Mouse (Mus musculus): ENCODE results near the gene Prrx1. TPM values are rescaled to one million over a fixed set of nuclear protein-coding genes. Genes with fewer than 3 reads are reported as not detected.

Gene Prrx1
- total and polyA plus RNA-seq, 2 experiments = 0.06 to 0.46 TPM

GRCm38 (mm10) chr1:163274919-163275318, 38.6 kb downstream of the Prrx1 start:
- Histone ChIP-seq H3K79me2 (ENCODE audit: control insufficient read depth, insufficient read depth, low read length) (no peaks in the 10 kb centered on the region), H3K4me3 (ENCODE audit: insufficient read depth, low read depth, low read length) (no peak overlapping the region), H3K27me3 (ENCODE audit: control insufficient read depth, insufficient read depth, low read length) (no peaks in the 10 kb centered on the region), H3K36me3 (ENCODE audit: control insufficient read depth, insufficient read depth, low read length) (no peaks in the 10 kb centered on the region), H3K4me1 (ENCODE audit: control insufficient read depth, insufficient read depth, low read length) (no peaks in the 10 kb centered on the region), H3K9ac (ENCODE audit: low read depth, low read length) (no peak overlapping the region), H3K27ac (replicated peaks; ENCODE audit: insufficient read depth, low read depth, low read length) (no peak overlapping the region)
- 85% methylated on average over 3 of the region's 3 CpGs for WGBS
- TF ChIP-seq CTCF (IDR thresholded peaks at IDR 0.05; ENCODE audit: low read depth, low read length) = no peak
- no peak for TF ChIP-seq POLR2A (IDR thresholded peaks at IDR 0.05; ENCODE audit: extremely low read depth, insufficient read depth, low read length)
- DNase-seq (ENCODE audit: extremely low read depth, low read depth, low spot score) = no peak

- H3K27me3 ChIP-seq (ENCODE audit: control insufficient read depth, insufficient read depth, low read length) = no peaks in the 10 kb centered on the region
- H3K9ac ChIP-seq (ENCODE audit: low read depth, low read length) = no peak overlapping the region
- no peak overlapping the region for H3K4me3 ChIP-seq (ENCODE audit: insufficient read depth, low read depth, low read length)
- no peaks in the 10 kb centered on the region for H3K79me2 ChIP-seq (ENCODE audit: control insufficient read depth, insufficient read depth, low read length)
- no peaks in the 10 kb centered on the region for H3K36me3 ChIP-seq (ENCODE audit: control insufficient read depth, insufficient read depth, low read length)
- H3K27ac ChIP-seq (replicated peaks; ENCODE audit: insufficient read depth, low read depth, low read length) = no peak overlapping the region
- 83% methylated on average over 3 of the region's 3 CpGs for WGBS
- no peaks in the 10 kb centered on the region for H3K4me1 ChIP-seq (ENCODE audit: control insufficient read depth, insufficient read depth, low read length)
- DNase-seq (ENCODE audit: extremely low read depth, low read depth, low spot score) = no peak
- TF ChIP-seq POLR2A (IDR thresholded peaks at IDR 0.05; ENCODE audit: extremely low read depth, insufficient read depth, low read length) = no peak
These were observed 40.4 kb downstream of the Prrx1 start for GRCm38 (mm10) chr1:163273132-163273531.

GRCm38 (mm10) chr1:163266853-163267538, 46.5 kb downstream of the Prrx1 start:
- Histone ChIP-seq H3K79me2 (ENCODE audit: control insufficient read depth, insufficient read depth, low read length) (no peaks in the 10 kb centered on the region), H3K9ac (ENCODE audit: low read depth, low read length) (no peak overlapping the region), H3K4me1 (ENCODE audit: control insufficient read depth, insufficient read depth, low read length) (no peaks in the 10 kb centered on the region), H3K36me3 (ENCODE audit: control insufficient read depth, insufficient read depth, low read length) (no peaks in the 10 kb centered on the region), H3K27me3 (ENCODE audit: control insufficient read depth, insufficient read depth, low read length) (no peaks in the 10 kb centered on the region), H3K4me3 (ENCODE audit: insufficient read depth, low read depth, low read length) (no peak overlapping the region), H3K27ac (replicated peaks; ENCODE audit: insufficient read depth, low read depth, low read length) (no peak overlapping the region)
- DNase-seq (ENCODE audit: extremely low read depth, low read depth, low spot score) = no peak
- 89% methylated on average over 8 of the region's 8 CpGs for WGBS
- no peak for TF ChIP-seq POLR2A (IDR thresholded peaks at IDR 0.05; ENCODE audit: extremely low read depth, insufficient read depth, low read length)
- TF ChIP-seq CTCF (IDR thresholded peaks at IDR 0.05; ENCODE audit: low read depth, low read length) = no peak

GRCm38 (mm10) chr1:163257298-163257697, 56.2 kb downstream of the Prrx1 start:
- Histone ChIP-seq H3K9ac (ENCODE audit: low read depth, low read length) (no peak overlapping the region), H3K27ac (replicated peaks; ENCODE audit: insufficient read depth, low read depth, low read length) (no peak overlapping the region), H3K27me3 (ENCODE audit: control insufficient read depth, insufficient read depth, low read length) (no peaks in the 10 kb centered on the region), H3K36me3 (ENCODE audit: control insufficient read depth, insufficient read depth, low read length) (no peaks in the 10 kb centered on the region), H3K79me2 (ENCODE audit: control insufficient read depth, insufficient read depth, low read length) (no peaks in the 10 kb centered on the region), H3K4me3 (ENCODE audit: insufficient read depth, low read depth, low read length) (no peak overlapping the region), H3K4me1 (ENCODE audit: control insufficient read depth, insufficient read depth, low read length) (no peaks in the 10 kb centered on the region)
- TF ChIP-seq CTCF (IDR thresholded peaks at IDR 0.05; ENCODE audit: low read depth, low read length) = no peak
- 82% methylated on average over 2 of the region's 2 CpGs for WGBS
- DNase-seq (ENCODE audit: extremely low read depth, low read depth, low spot score) = no peak

GRCm38 (mm10) chr1:163255884-163256283, 57.6 kb downstream of the Prrx1 start:
- no peaks in the 10 kb centered on the region for H3K79me2 ChIP-seq (ENCODE audit: control insufficient read depth, insufficient read depth, low read length)
- TF ChIP-seq CTCF (IDR thresholded peaks at IDR 0.05; ENCODE audit: low read depth, low read length) (no peak), POLR2A (IDR thresholded peaks at IDR 0.05; ENCODE audit: extremely low read depth, insufficient read depth, low read length) (no peak)
- no peaks in the 10 kb centered on the region for H3K36me3 ChIP-seq (ENCODE audit: control insufficient read depth, insufficient read depth, low read length)
- H3K27ac ChIP-seq (replicated peaks; ENCODE audit: insufficient read depth, low read depth, low read length) = no peak overlapping the region
- DNase-seq (ENCODE audit: extremely low read depth, low read depth, low spot score) = no peak
- WGBS = 93% methylated on average over 2 of the region's 2 CpGs
- no peaks in the 10 kb centered on the region for H3K27me3 ChIP-seq (ENCODE audit: control insufficient read depth, insufficient read depth, low read length)
- no peak overlapping the region for H3K4me3 ChIP-seq (ENCODE audit: insufficient read depth, low read depth, low read length)
- no peaks in the 10 kb centered on the region for H3K4me1 ChIP-seq (ENCODE audit: control insufficient read depth, insufficient read depth, low read length)
- no peak overlapping the region for H3K9ac ChIP-seq (ENCODE audit: low read depth, low read length)

GRCm38 (mm10) chr1:163252796-163253195, 60.7 kb downstream of the Prrx1 start:
- DNase-seq (ENCODE audit: extremely low read depth, low read depth, low spot score) = no peak
- Histone ChIP-seq H3K27ac (replicated peaks; ENCODE audit: insufficient read depth, low read depth, low read length) (no peak overlapping the region), H3K79me2 (ENCODE audit: control insufficient read depth, insufficient read depth, low read length) (no peaks in the 10 kb centered on the region), H3K4me1 (ENCODE audit: control insufficient read depth, insufficient read depth, low read length) (no peaks in the 10 kb centered on the region), H3K9ac (ENCODE audit: low read depth, low read length) (no peak overlapping the region), H3K4me3 (ENCODE audit: insufficient read depth, low read depth, low read length) (no peak overlapping the region), H3K36me3 (ENCODE audit: control insufficient read depth, insufficient read depth, low read length) (no peaks in the 10 kb centered on the region), H3K27me3 (ENCODE audit: control insufficient read depth, insufficient read depth, low read length) (no peaks in the 10 kb centered on the region)
- TF ChIP-seq CTCF (IDR thresholded peaks at IDR 0.05; ENCODE audit: low read depth, low read length) (no peak), POLR2A (IDR thresholded peaks at IDR 0.05; ENCODE audit: extremely low read depth, insufficient read depth, low read length) (no peak)
- WGBS = 73% methylated on average over 4 of the region's 4 CpGs

Measured in liver, adult 2 months (tissue).